Mouse (Mus musculus): ENCODE results near the gene H2al2a. TPM values are rescaled to one million over a fixed set of nuclear protein-coding genes. Genes with fewer than 3 reads are reported as not detected.
"Not testable (repeated sequence)": the region's sequence is repeated elsewhere in the genome, so short reads cannot be mapped to it uniquely, and the experiment has no call there.

H2al2a gene
- total RNA-seq, 2 experiments from 2014 or later = not detected

GRCm38 (mm10) chr2:17978706-17979105, 18.1 kb downstream of the H2al2a start:
- no peak overlapping the region for H3K27ac ChIP-seq
- TF ChIP-seq CTCF (conservative IDR thresholded peaks at IDR 0.05) = no peak
- no peak overlapping the region for H3K4me3 ChIP-seq
- no peak for DNase-seq (ENCODE audit: low spot score in 2 of 2)

GRCm38 (mm10) chr2:17978251-17978650, 18.5 kb downstream of the H2al2a start:
- H3K27ac ChIP-seq; DNase-seq (ENCODE audit: low spot score in 2 of 2); H3K4me3 ChIP-seq: not testable (repeated sequence)

GRCm38 (mm10) chr2:17977645-17978044, 19.1 kb downstream of the H2al2a start:
- not testable (repeated sequence) for H3K4me3 ChIP-seq; DNase-seq (ENCODE audit: low spot score in 2 of 2); H3K27ac ChIP-seq

- no peak for DNase-seq (ENCODE audit: low spot score in 2 of 2)
- Histone ChIP-seq H3K4me3 (no peak overlapping the region), H3K27ac (no peak overlapping the region)
- no peak for TF ChIP-seq CTCF (conservative IDR thresholded peaks at IDR 0.05)
These were observed 21.0 kb downstream of the H2al2a start for GRCm38 (mm10) chr2:17975601-17976327.

- Histone ChIP-seq H3K4me3 (no peak overlapping the region), H3K27ac (no peak overlapping the region)
- no peak for DNase-seq (ENCODE audit: low spot score in 2 of 2)
- no peak for TF ChIP-seq CTCF (conservative IDR thresholded peaks at IDR 0.05)
These were observed 22.8 kb downstream of the H2al2a start for GRCm38 (mm10) chr2:17973868-17974440.

GRCm38 (mm10) chr2:17973246-17973645, 23.5 kb downstream of the H2al2a start:
- Histone ChIP-seq H3K4me3 (no peak overlapping the region), H3K27ac (no peak overlapping the region)
- TF ChIP-seq CTCF (conservative IDR thresholded peaks at IDR 0.05) = no peak
- DNase-seq (ENCODE audit: low spot score in 2 of 2) = no peak

DNA sequence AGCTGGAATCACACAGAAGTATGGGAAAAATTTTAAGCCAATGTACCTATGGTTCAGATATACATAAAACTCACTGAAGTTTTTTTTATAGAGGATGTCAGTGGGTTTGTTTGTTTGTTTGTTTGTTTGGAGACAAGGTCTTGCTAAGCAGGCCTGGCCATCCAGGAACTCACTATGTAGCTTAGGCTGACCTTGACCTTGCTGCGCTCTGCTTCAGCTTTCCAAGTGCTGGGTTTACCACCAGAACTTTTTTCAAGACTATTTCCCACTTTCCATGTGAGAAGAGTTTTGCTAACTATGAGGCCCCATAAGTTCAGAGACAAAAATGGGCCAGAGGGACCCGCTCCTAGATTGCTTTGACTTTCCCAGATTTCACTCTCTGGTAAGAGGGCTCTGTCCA, 23.9 kb downstream of the H2al2a start:
- no peak for TF ChIP-seq CTCF (conservative IDR thresholded peaks at IDR 0.05)
- DNase-seq (ENCODE audit: low spot score in 2 of 2) = no peak
- H3K27ac ChIP-seq = no peak overlapping the region

GRCm38 (mm10) chr2:17971407-17971806, 25.4 kb downstream of the H2al2a start:
- no peak overlapping the region for H3K4me3 ChIP-seq
- no peak for DNase-seq (ENCODE audit: low spot score in 2 of 2)
- no peak for TF ChIP-seq CTCF (conservative IDR thresholded peaks at IDR 0.05)
- no peak overlapping the region for H3K27ac ChIP-seq

More for the DNA sequence above, 23.9 kb downstream of the H2al2a start:
- no peak overlapping the region for H3K4me3 ChIP-seq

DNA sequence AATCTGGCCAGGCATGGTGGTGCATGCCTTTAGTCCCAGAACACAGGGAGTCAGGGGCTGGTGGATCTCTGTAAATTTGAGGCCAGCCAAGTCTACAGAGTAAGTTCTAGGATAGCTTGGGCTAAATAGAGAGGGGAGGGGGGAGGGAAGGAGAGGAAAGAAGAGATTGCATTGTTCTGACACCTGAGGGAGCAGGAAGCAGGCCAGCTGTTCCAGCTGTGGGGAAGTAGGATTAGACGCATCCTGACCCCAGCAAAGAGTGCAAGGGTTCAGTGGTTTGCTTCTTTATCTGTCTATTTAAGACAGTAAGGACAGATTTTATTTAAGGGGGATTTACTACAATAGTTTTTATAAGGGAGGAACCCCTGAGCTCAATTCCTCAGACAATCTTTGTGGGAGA, 26.1 kb downstream of the H2al2a start:
- H3K27ac ChIP-seq = no peak overlapping the region

GRCm38 (mm10) chr2:17970187-17970586, 26.6 kb downstream of the H2al2a start:
- H3K27ac ChIP-seq = no peak overlapping the region
- TF ChIP-seq CTCF (conservative IDR thresholded peaks at IDR 0.05) = no peak
- no peak for DNase-seq (ENCODE audit: low spot score in 2 of 2)
- H3K4me3 ChIP-seq = no peak overlapping the region

More for the DNA sequence above, 26.1 kb downstream of the H2al2a start:
- DNase-seq (ENCODE audit: low spot score in 2 of 2) = no peak
- no peak for TF ChIP-seq CTCF (conservative IDR thresholded peaks at IDR 0.05)
- no peak overlapping the region for H3K4me3 ChIP-seq

GRCm38 (mm10) chr2:17968571-17968970, 28.2 kb downstream of the H2al2a start:
- Histone ChIP-seq H3K27ac (no peak overlapping the region), H3K4me3 (no peak overlapping the region)
- TF ChIP-seq CTCF (conservative IDR thresholded peaks at IDR 0.05) = no peak
- no peak for DNase-seq (ENCODE audit: low spot score in 2 of 2)

GRCm38 (mm10) chr2:17968037-17968436, 28.7 kb downstream of the H2al2a start:
- not testable (repeated sequence) for DNase-seq (ENCODE audit: low spot score in 2 of 2); H3K4me3 ChIP-seq; H3K27ac ChIP-seq

GRCm38 (mm10) chr2:17959501-17959900, 37.3 kb downstream of the H2al2a start:
- TF ChIP-seq CTCF (conservative IDR thresholded peaks at IDR 0.05) = no peak
- no peak overlapping the region for H3K4me3 ChIP-seq
- H3K27ac ChIP-seq = no peak overlapping the region
- DNase-seq (ENCODE audit: low spot score in 2 of 2) = no peak

- no peak overlapping the region for H3K4me3 ChIP-seq
These were observed 49.9 kb downstream of the H2al2a start for GRCm38 (mm10) chr2:17946875-17947274.

More at GRCm38 (mm10) chr2:17946875-17947274, 49.9 kb downstream of the H2al2a start:
- no peak for TF ChIP-seq CTCF (conservative IDR thresholded peaks at IDR 0.05)
- H3K27ac ChIP-seq = no peak overlapping the region
- no peak for DNase-seq (ENCODE audit: low spot score in 2 of 2)

Other genes with a start within 250 kb of the H2al2a start
- 1 to 10 TPM; 4.2 to 4.3 TPM for gene A930004D18Rik, start 40.8 kb upstream of the H2al2a start, total RNA-seq (2021)
- gene Skida1, start 52.1 kb upstream of the H2al2a start, total RNA-seq (2021) = 10 to 100 TPM; 16.8 to 16.9 TPM
- gene Mllt10, start 58.3 kb upstream of the H2al2a start, total RNA-seq (2021) = 10 to 100 TPM; 63.6 to 67.6 TPM

Measured in layer of hippocampus, adult 2 months (tissue).